Mouse (Mus musculus) midbrain, postnatal 0 days (tissue): ENCODE measurements around the gene Jmjd7. TPM values are rescaled to one million over a fixed set of nuclear protein-coding genes. Genes with fewer than 3 reads are reported as not detected.
A peak's percentile ranks its signal among the peaks of the same experiment; 100 is the strongest.

Experiments used
- ATAC-seq: fragments of 200-750 bp; cut with Nextera tagmentation; 2 replicates; pipeline ENCODE4 v1.8.0; 2017; ENCODE audit warnings: moderate number of reproducible peaks, mild to moderate bottlenecking, moderate TSS enrichment, moderate library complexity; ENCODE audit not compliant: low FRiP score
- DNase-seq: peaks from one replicate; pipeline ENCODE4 v3.0.0-alpha.2; 2015; ENCODE audit warnings: low spot score
- H3K27ac ChIP-seq: fragments of 300-500 bp; sonication (generic); 2 replicates; pipeline ENCODE4 v1.5.1; 2014; ENCODE audit warnings: low read depth, mild to moderate bottlenecking, low read length, mixed read lengths
- H3K27me3 ChIP-seq: fragments of 300-500 bp; sonication (generic); 2 replicates; pipeline ENCODE4 v1.6.1; 2014; ENCODE audit warnings: low read length, control low read depth, mixed read lengths; ENCODE audit not compliant: insufficient read depth
- H3K36me3 ChIP-seq: fragments of 300-500 bp; sonication (generic); 2 replicates; pipeline ENCODE4 v1.6.1; 2014; ENCODE audit warnings: low read length, control low read depth, mixed read lengths; ENCODE audit not compliant: insufficient read depth
- H3K4me1 ChIP-seq: fragments of 300-500 bp; sonication (generic); 2 replicates; pipeline ENCODE4 v1.6.1; 2014; ENCODE audit warnings: mild to moderate bottlenecking, control low read depth, antibody characterized with exemption, low read length, mixed read lengths; ENCODE audit not compliant: insufficient read depth
- H3K4me2 ChIP-seq: fragments of 300-500 bp; sonication (generic); 2 replicates; pipeline ENCODE4 v1.6.1; 2014; ENCODE audit warnings: low read depth, mild to moderate bottlenecking, low read length, mixed read lengths; ENCODE audit not compliant: poor library complexity, severe bottlenecking
- H3K4me3 ChIP-seq: fragments of 300-500 bp; sonication (generic); 2 replicates; pipeline ENCODE4 v1.5.1; 2014; ENCODE audit warnings: low read depth, mild to moderate bottlenecking, low read length, moderate library complexity
- H3K9ac ChIP-seq: fragments of 300-500 bp; sonication (generic); replicated peaks from 2 replicates; pipeline ENCODE4 v1.6.1; 2014; ENCODE audit warnings: mild to moderate bottlenecking, low read length, moderate library complexity, mixed read lengths; ENCODE audit not compliant: poor library complexity, severe bottlenecking
- H3K9me3 ChIP-seq: fragments of 300-500 bp; sonication (generic); 2 replicates; pipeline ENCODE4 v1.6.1; 2016; ENCODE audit warnings: low read length, control low read depth
- CTCF ChIP-seq: IDR thresholded peaks from 2 replicates; pipeline ENCODE4 v1.5.1; 2016; ENCODE audit warnings: antibody characterized with exemption, mild to moderate bottlenecking
- WGBS: fragments of 180-500 bp; shearing (Covaris S2); extraction: QIAGEN DNeasy Blood & Tissue Kit; methylation state at CpG from one replicate; pipeline ENCODE4 v1.1.7; 2014; 5-methylcytosine and 5-hydroxymethylcytosine counted together
- polyA plus RNA-seq: library from polyadenylated mRNA; unstranded; fragments of >200 nt; fragmentation: Nextera tagmentation; extraction: Ambion mirVana; gene quantifications from 2 replicates; pipeline ENCODE4 v1.2.1, GENCODE M21; 2015
- total RNA-seq: library from RNA; depleted of rRNA; stranded (reverse); fragments of >200 nt; gene quantifications from 2 replicates; pipeline ENCODE4 v1.2.3, GENCODE M21; 2014; rRNA removed

Gene Jmjd7
- total RNA-seq (4.9 and 11.7 TPM in 2 replicates), polyA plus RNA-seq (13.6 and 13.7 TPM in 2 replicates)

GRCm38 (mm10) chr2:120026984-120027949, at the start of gene Jmjd7, which contains the start of gene Gm28042:
TSS of gene Jmjd7 (plus strand) at chr2:120027483.
TSS of gene Gm28042 (plus strand) at chr2:120027493.
- Histone ChIP-seq H3K9ac (peak within 1 kb of the TSS; percentile 56), H3K27me3 (no peaks in the 10 kb centered on the region), H3K9me3 (no peaks in the 10 kb centered on the region), H3K27ac (peak within 1 kb of the TSS; percentile 81), H3K4me3 (peak within 1 kb of the TSS; percentile 58), H3K36me3 (peaks cover 41% of the 10 kb centered on the region), H3K4me1 (peaks cover 9% of the 10 kb centered on the region; the same call in 1 of the 2 replicates), H3K4me2 (peak within 1 kb of the TSS; percentile 64)
- peak; percentile 50 for TF ChIP-seq CTCF
- DNase-seq (peak; percentile 89), ATAC-seq (peak; percentile 80)
- 5% methylated on average over 48 of the region's 50 CpGs for WGBS

GRCm38 (mm10) chr2:119980343-119980986, 46.8 kb upstream of the Jmjd7 start:
- Histone ChIP-seq H3K4me3 (no peak overlapping the region), H3K27ac (no peak overlapping the region), H3K36me3 (peaks cover 7% of the 10 kb centered on the region; the same call in 1 of the 2 replicates), H3K27me3 (no peaks in the 10 kb centered on the region), H3K9ac (no peak overlapping the region), H3K4me1 (no peaks in the 10 kb centered on the region; the same call in 1 of the 2 replicates), H3K9me3 (no peaks in the 10 kb centered on the region), H3K4me2 (no peak overlapping the region)
- no peak for DNase-seq
- ATAC-seq, result no peak
- no peak for TF ChIP-seq CTCF
- 91% methylated on average over 7 of the region's 7 CpGs for WGBS

GRCm38 (mm10) chr2:119981631-119982030, 45.7 kb upstream of the Jmjd7 start:
- DNase-seq, result no peak
- Histone ChIP-seq H3K27me3 (no peaks in the 10 kb centered on the region), H3K9me3 (no peaks in the 10 kb centered on the region), H3K4me1 (no peaks in the 10 kb centered on the region; the same call in 1 of the 2 replicates), H3K4me3 (no peak overlapping the region), H3K36me3 (peaks cover 7% of the 10 kb centered on the region; the same call in 1 of the 2 replicates), H3K9ac (no peak overlapping the region), H3K27ac (no peak overlapping the region), H3K4me2 (no peak overlapping the region)
- ATAC-seq, result no peak
- WGBS, result 89% methylated on average over 2 of the region's 2 CpGs
- no peak for TF ChIP-seq CTCF

- Histone ChIP-seq H3K27ac (no peak overlapping the region), H3K9me3 (no peaks in the 10 kb centered on the region)
- ATAC-seq, result no peak
Observed at GRCm38 (mm10) chr2:119985871-119986270, 41.4 kb upstream of the Jmjd7 start.

GRCm38 (mm10) chr2:119986369-119986768, 40.9 kb upstream of the Jmjd7 start:
- ATAC-seq (no peak), DNase-seq (no peak)
- Histone ChIP-seq H3K4me2 (no peak overlapping the region), H3K27ac (no peak overlapping the region), H3K36me3 (peaks cover 7% of the 10 kb centered on the region; the same call in 1 of the 2 replicates), H3K9ac (no peak overlapping the region), H3K9me3 (no peaks in the 10 kb centered on the region), H3K27me3 (no peaks in the 10 kb centered on the region), H3K4me3 (no peak overlapping the region), H3K4me1 (no peaks in the 10 kb centered on the region)
- WGBS, result 71% methylated on average over 6 of the region's 6 CpGs
- no peak for TF ChIP-seq CTCF

More at GRCm38 (mm10) chr2:119985871-119986270, 41.4 kb upstream of the Jmjd7 start:
- Histone ChIP-seq H3K4me2 (no peak overlapping the region), H3K36me3 (peaks cover 7% of the 10 kb centered on the region; the same call in 1 of the 2 replicates), H3K9ac (no peak overlapping the region), H3K4me3 (no peak overlapping the region), H3K27me3 (no peaks in the 10 kb centered on the region), H3K4me1 (no peaks in the 10 kb centered on the region)
- no peak for TF ChIP-seq CTCF
- no peak for DNase-seq
- 67% methylated on average over 8 of the region's 8 CpGs for WGBS
